Mouse (Mus musculus) liver, embryonic 16.5 days (tissue): ENCODE measurements around the gene Kynu. TPM values are rescaled to one million over a fixed set of nuclear protein-coding genes. Genes with fewer than 3 reads are reported as not detected.
A peak's percentile ranks its signal among the peaks of the same experiment; 100 is the strongest.

Experiments used
- ATAC-seq: fragments of 200-750 bp; cut with Nextera tagmentation; 2 replicates; pipeline ENCODE4 v1.8.0; 2017; ENCODE audit warnings: low read depth, mild to moderate bottlenecking, moderate number of reproducible peaks, moderate library complexity
- H3K27ac ChIP-seq: fragments of 300-500 bp; sonication (generic); 2 replicates; pipeline ENCODE4 v1.5.1; 2014; ENCODE audit warnings: mild to moderate bottlenecking, low read length
- H3K27me3 ChIP-seq: fragments of 300-500 bp; sonication (generic); 2 replicates; pipeline ENCODE4 v1.6.1; 2014; ENCODE audit warnings: low read depth, low read length, mixed read lengths; ENCODE audit not compliant: control insufficient read depth, insufficient read depth
- H3K36me3 ChIP-seq: fragments of 300-500 bp; sonication (generic); 2 replicates; pipeline ENCODE4 v1.6.1; 2014; ENCODE audit warnings: mild to moderate bottlenecking; ENCODE audit not compliant: control insufficient read depth, insufficient read depth
- H3K4me1 ChIP-seq: fragments of 300-500 bp; sonication (generic); 2 replicates; pipeline ENCODE4 v1.6.1; 2014; ENCODE audit warnings: low read depth, low read length, mixed read lengths; ENCODE audit not compliant: control insufficient read depth
- H3K4me2 ChIP-seq: fragments of 300-500 bp; sonication (generic); 2 replicates; pipeline ENCODE4 v1.6.1; 2014; ENCODE audit warnings: low read depth, low read length, mixed read lengths
- H3K4me3 ChIP-seq: fragments of 300-500 bp; sonication (generic); 2 replicates; pipeline ENCODE4 v1.5.1; 2014; ENCODE audit warnings: low read depth, mild to moderate bottlenecking, low read length
- H3K9ac ChIP-seq: fragments of 300-500 bp; sonication (generic); 2 replicates; pipeline ENCODE4 v1.6.1; 2014; ENCODE audit warnings: low read depth, low read length
- H3K9me3 ChIP-seq: fragments of 300-500 bp; sonication (generic); replicated peaks from 2 replicates; pipeline ENCODE4 v1.6.1; 2016; ENCODE audit warnings: low read length; ENCODE audit not compliant: control insufficient read depth
- WGBS: fragments of 180-500 bp; shearing (Covaris S2); extraction: QIAGEN DNeasy Blood & Tissue Kit; methylation state at CpG from one replicate; pipeline ENCODE4 v1.1.7; 2014; ENCODE audit not compliant: insufficient replicate concordance; 5-methylcytosine and 5-hydroxymethylcytosine counted together
- polyA plus RNA-seq: library from polyadenylated mRNA; unstranded; fragments of >200 nt; fragmentation: Nextera tagmentation; extraction: Ambion mirVana; gene quantifications from 2 replicates; pipeline ENCODE4 v1.2.1, GENCODE M21; 2015

Gene Kynu
- polyA plus RNA-seq, 1 experiment from 2014 or later: 8.9 TPM

- 57% methylated on average over 2 of the region's 2 CpGs for WGBS
- H3K4me1 ChIP-seq: no peaks in the 10 kb centered on the region
- no peaks in the 10 kb centered on the region for H3K36me3 ChIP-seq
- H3K27me3 ChIP-seq: no peaks in the 10 kb centered on the region
- H3K4me2 ChIP-seq: no peak overlapping the region
- no peak overlapping the region for H3K9ac ChIP-seq
- H3K27ac ChIP-seq: no peak overlapping the region
- no peaks in the 10 kb centered on the region for H3K9me3 ChIP-seq
- no peak for ATAC-seq
- no peak overlapping the region for H3K4me3 ChIP-seq
Measured at GRCm38 (mm10) chr2:43690402-43690801, 135.3 kb downstream of the Kynu start.

GRCm38 (mm10) chr2:43691290-43691689 is 136.2 kb downstream of the Kynu start:
- no peaks in the 10 kb centered on the region for H3K9me3 ChIP-seq
- H3K4me2 ChIP-seq: no peak overlapping the region
- H3K27me3 ChIP-seq: no peaks in the 10 kb centered on the region
- WGBS: 66% methylated on average over 2 of the region's 2 CpGs
- no peak for ATAC-seq
- no peak overlapping the region for H3K9ac ChIP-seq
- no peaks in the 10 kb centered on the region for H3K36me3 ChIP-seq
- no peak overlapping the region for H3K4me3 ChIP-seq
- no peaks in the 10 kb centered on the region for H3K4me1 ChIP-seq
- no peak overlapping the region for H3K27ac ChIP-seq

- H3K4me1 ChIP-seq: no peaks in the 10 kb centered on the region
- no peak overlapping the region for H3K4me2 ChIP-seq
- no peak overlapping the region for H3K9ac ChIP-seq
- H3K27me3 ChIP-seq: no peaks in the 10 kb centered on the region
- WGBS: 50% methylated on average over 3 of the region's 3 CpGs
- ATAC-seq: no peak
- H3K9me3 ChIP-seq: no peaks in the 10 kb centered on the region
- no peak overlapping the region for H3K4me3 ChIP-seq
- H3K27ac ChIP-seq: no peak overlapping the region
- H3K36me3 ChIP-seq: no peaks in the 10 kb centered on the region
Measured at GRCm38 (mm10) chr2:43695635-43696034, 140.5 kb downstream of the Kynu start.

GRCm38 (mm10) chr2:43712611-43713138 is 157.5 kb downstream of the Kynu start:
- Histone ChIP-seq H3K27ac (no peak overlapping the region), H3K4me2 (no peak overlapping the region), H3K4me1 (no peaks in the 10 kb centered on the region), H3K36me3 (no peaks in the 10 kb centered on the region), H3K4me3 (no peak overlapping the region), H3K27me3 (no peaks in the 10 kb centered on the region), H3K9ac (no peak overlapping the region), H3K9me3 (no peaks in the 10 kb centered on the region)
- 65% methylated on average over 2 of the region's 2 CpGs for WGBS
- no peak for ATAC-seq

GRCm38 (mm10) chr2:43722446-43723103 is 167.4 kb downstream of the Kynu start:
- no peak overlapping the region for H3K9ac ChIP-seq
- H3K36me3 ChIP-seq: no peaks in the 10 kb centered on the region
- peak; percentile 56 for ATAC-seq
- H3K27ac ChIP-seq: no peak overlapping the region
- 14% methylated on average over 14 of the region's 14 CpGs for WGBS
- no peaks in the 10 kb centered on the region for H3K9me3 ChIP-seq
- no peaks in the 10 kb centered on the region for H3K4me1 ChIP-seq
- H3K4me2 ChIP-seq: peak overlapping the region; percentile 37
- H3K4me3 ChIP-seq: no peak overlapping the region
- H3K27me3 ChIP-seq: no peaks in the 10 kb centered on the region

GRCm38 (mm10) chr2:43723104-43723541 is 168.0 kb downstream of the Kynu start:
- H3K9me3 ChIP-seq: no peaks in the 10 kb centered on the region
- 58% methylated on average over 7 of the region's 7 CpGs for WGBS
- ATAC-seq: no peak

GRCm38 (mm10) chr2:43727181-43727580 is 172.1 kb downstream of the Kynu start:
- Histone ChIP-seq H3K4me3 (no peak overlapping the region), H3K27ac (no peak overlapping the region), H3K27me3 (no peaks in the 10 kb centered on the region), H3K9ac (no peak overlapping the region), H3K36me3 (no peaks in the 10 kb centered on the region), H3K4me1 (no peaks in the 10 kb centered on the region), H3K9me3 (no peaks in the 10 kb centered on the region), H3K4me2 (peak overlapping the region; percentile 45; the same call in 1 of the 2 replicates)
- ATAC-seq: no peak
- WGBS: 47% methylated on average over 5 of the region's 5 CpGs

More at GRCm38 (mm10) chr2:43723104-43723541, 168.0 kb downstream of the Kynu start:
- H3K27me3 ChIP-seq: no peaks in the 10 kb centered on the region
- no peaks in the 10 kb centered on the region for H3K4me1 ChIP-seq
- no peak overlapping the region for H3K27ac ChIP-seq
- H3K9ac ChIP-seq: no peak overlapping the region
- H3K4me2 ChIP-seq: peak overlapping the region; percentile 37
- H3K36me3 ChIP-seq: no peaks in the 10 kb centered on the region
- H3K4me3 ChIP-seq: no peak overlapping the region

- WGBS: 20% methylated on average over 8 of the region's 8 CpGs
- no peak overlapping the region for H3K27ac ChIP-seq
- H3K9ac ChIP-seq: no peak overlapping the region
- ATAC-seq: no peak
- peak overlapping the region; percentile 45 for H3K4me2 ChIP-seq
- peak overlapping the region; percentile 21; the same call in 1 of the 2 replicates for H3K4me3 ChIP-seq
- no peaks in the 10 kb centered on the region for H3K9me3 ChIP-seq
- H3K36me3 ChIP-seq: no peaks in the 10 kb centered on the region
- H3K4me1 ChIP-seq: no peaks in the 10 kb centered on the region
- H3K27me3 ChIP-seq: no peaks in the 10 kb centered on the region
Measured at GRCm38 (mm10) chr2:43727693-43728092, 172.6 kb downstream of the Kynu start.

GRCm38 (mm10) chr2:43728831-43729230 is 173.7 kb downstream of the Kynu start:
- Histone ChIP-seq H3K4me2 (no peak overlapping the region), H3K27me3 (no peaks in the 10 kb centered on the region), H3K36me3 (no peaks in the 10 kb centered on the region), H3K9me3 (no peaks in the 10 kb centered on the region), H3K9ac (no peak overlapping the region), H3K4me3 (no peak overlapping the region), H3K27ac (no peak overlapping the region), H3K4me1 (no peaks in the 10 kb centered on the region)
- 64% methylated on average over 3 of the region's 3 CpGs for WGBS
- no peak for ATAC-seq
